Mouse (Mus musculus) ES-E14 (cell line): ENCODE data around the gene Krt90.

Source experiments
- HCFC1 ChIP-seq: IDR thresholded peaks from 2 replicates; pipeline ENCODE4 v1.6.1; 2012; ENCODE audit warnings: low read length, inconsistent platforms, borderline replicate concordance; ENCODE audit not compliant: insufficient read depth
- ZNF384 ChIP-seq: IDR thresholded peaks from 2 replicates; pipeline ENCODE4 v1.6.1; 2012; ENCODE audit warnings: low read depth, low read length, inconsistent platforms

GRCm38 (mm10) chr15:101506896-101507758, 55.6 kb downstream of the Krt90 start:
- TF ChIP-seq HCFC1 (no peak), ZNF384 (no peak)
